ENCODE assay signal across 10 mouse cellular contexts in genomic region chr19:38478948-38479347, GRCm38 (mm10). TPM values are rescaled to one million over a fixed set of nuclear protein-coding genes. Genes with fewer than 3 reads are reported as not detected.
DNase-seq lines count a peak whose midpoint lies in the region; ATAC-seq lines count a peak whose summit lies in the region.
"Had no signal": no experiment of that assay in that cellular context is flagged by ENCODE, and none has a peak within 500 bp of the region (broad histone marks: within the 10 kb centered on the region; RNA-seq: fewer than 3 reads in every experiment).

No protein-coding gene starts in this region.

- H3K4me1 ChIP-seq in embryonic facial prominence, embryonic 11.5 days (ENCODE audit: control insufficient read depth, insufficient read depth, low read length) = no peaks in the 10 kb centered on the region
- peaks cover 55% of the 10 kb centered on the region for H3K4me1 ChIP-seq in heart, embryonic 13.5 days
- peaks cover 39% of the 10 kb centered on the region for H3K4me1 ChIP-seq in limb, embryonic 15.5 days

- no peaks in the 10 kb centered on the region for H3K9me3 ChIP-seq in embryonic facial prominence, embryonic 11.5 days (replicated peaks; ENCODE audit: control insufficient read depth, low read length)
- no peaks in the 10 kb centered on the region for H3K9me3 ChIP-seq in heart, embryonic 13.5 days
- H3K9me3 ChIP-seq in limb, embryonic 15.5 days = no peaks in the 10 kb centered on the region
- H3K9me3 ChIP-seq: embryonic facial prominence, embryonic 15.5 days had no signal

- H3K27ac ChIP-seq in embryonic facial prominence, embryonic 11.5 days (replicated peaks; ENCODE audit: low read depth, low read length) = no peak overlapping the region
- H3K27ac ChIP-seq in heart, embryonic 13.5 days (replicated peaks) = peak overlapping the region; percentile 79
- H3K27ac ChIP-seq in limb, embryonic 15.5 days = peak overlapping the region; percentile 84
- H3K27ac ChIP-seq: embryonic facial prominence, embryonic 15.5 days had no signal

- DNase-seq in kidney, adult 18-20 months = peak; percentile 6
- no peak for DNase-seq in kidney, postnatal 36 days
- peak; percentile 74 for DNase-seq in embryonic facial prominence, embryonic 11.5 days (ENCODE audit: low spot score)
- DNase-seq in retina, embryonic 14.5 days (ENCODE audit: low spot score) = peak; percentile 54
- DNase-seq in thymus, postnatal 36 days = no peak

- no peak overlapping the region for H3K4me2 ChIP-seq in embryonic facial prominence, embryonic 11.5 days (ENCODE audit: low read depth, low read length)
- peak overlapping the region; percentile 62 for H3K4me2 ChIP-seq in heart, embryonic 13.5 days
- no peak overlapping the region for H3K4me2 ChIP-seq in limb, embryonic 15.5 days
- H3K4me2 ChIP-seq: embryonic facial prominence, embryonic 15.5 days had no signal

- peak; percentile 83 for ATAC-seq in embryonic facial prominence, embryonic 11.5 days (replicated peaks; ENCODE audit: insufficient number of reproducible peaks, low FRiP score, low TSS enrichment, low read depth)
- peak; percentile 57; the same call in 1 of the 2 replicates for ATAC-seq in heart, embryonic 13.5 days (ENCODE audit: extremely low read depth, insufficient number of reproducible peaks, low FRiP score, low TSS enrichment)
- ATAC-seq in limb, embryonic 15.5 days (ENCODE audit: insufficient number of reproducible peaks, low FRiP score, low TSS enrichment, low read depth) = peak; percentile 83; the same call in 1 of the 2 replicates
- no peak for ATAC-seq in erythroblast, adult 5-6 weeks (replicated peaks; ENCODE audit: low FRiP score, poor library complexity, severe bottlenecking)

- H3K4me3 ChIP-seq in embryonic facial prominence, embryonic 11.5 days (ENCODE audit: low read depth, low read length) = no peak overlapping the region
- H3K4me3 ChIP-seq in heart, embryonic 13.5 days = peak overlapping the region; percentile 36
- no peak overlapping the region for H3K4me3 ChIP-seq in limb, embryonic 15.5 days
- H3K4me3 ChIP-seq: embryonic facial prominence, embryonic 15.5 days had no signal

- H3K9ac ChIP-seq in embryonic facial prominence, embryonic 11.5 days (replicated peaks; ENCODE audit: low read length) = no peak overlapping the region
- peak overlapping the region; percentile 42; the same call in 1 of the 2 replicates for H3K9ac ChIP-seq in heart, embryonic 13.5 days
- no peak overlapping the region for H3K9ac ChIP-seq in limb, embryonic 15.5 days
- H3K9ac ChIP-seq: embryonic facial prominence, embryonic 15.5 days had no signal

- 16% methylated on average over 7 of the region's 7 CpGs for WGBS in embryonic facial prominence, embryonic 11.5 days
- WGBS in heart, embryonic 13.5 days = 12% methylated on average over 7 of the region's 7 CpGs
- 29% methylated on average over 7 of the region's 7 CpGs for WGBS in limb, embryonic 15.5 days

- no peaks in the 10 kb centered on the region for H3K36me3 ChIP-seq in embryonic facial prominence, embryonic 11.5 days (replicated peaks; ENCODE audit: control insufficient read depth, insufficient read depth, low read depth, low read length)
- H3K36me3 ChIP-seq in heart, embryonic 13.5 days = no peaks in the 10 kb centered on the region
- no peaks in the 10 kb centered on the region for H3K36me3 ChIP-seq in limb, embryonic 15.5 days
- H3K36me3 ChIP-seq: embryonic facial prominence, embryonic 15.5 days had no signal

- H3K27me3 ChIP-seq in embryonic facial prominence, embryonic 11.5 days (ENCODE audit: control insufficient read depth, insufficient read depth, low read length) = no peaks in the 10 kb centered on the region; the same call in 1 of the 2 replicates
- 0 out of 2 replicates have a peak, but pooled peaks cover 4% of the 10 kb centered on the region for H3K27me3 ChIP-seq in heart, embryonic 13.5 days (replicated peaks)
- H3K27me3 ChIP-seq in limb, embryonic 15.5 days = peaks cover 3% of the 10 kb centered on the region; the same call in 1 of the 2 replicates

RNA-seq across cellular contexts. Expression of gene Plce1, which starts 2.0 kb away (rescaled TPM):
- 2.8 and 3.4 TPM in 2 replicates for polyA plus RNA-seq in embryonic facial prominence, embryonic 11.5 days (2014; fragmentation: Nextera tagmentation; extraction: Ambion mirVana)
- polyA plus RNA-seq in heart, embryonic 13.5 days (2015; fragmentation: Nextera tagmentation; extraction: Ambion mirVana) = 4.5 and 4.8 TPM in 2 replicates
- 8.2 and 8.5 TPM in 2 replicates for polyA plus RNA-seq in limb, embryonic 15.5 days (2015; fragmentation: Nextera tagmentation; extraction: Ambion mirVana)
- not detected in 2 replicates for total RNA-seq in erythroblast, adult 5-6 weeks (2015; ENCODE audit: low replicate concordance)
- not detected in 2 replicates for total RNA-seq in erythroblast, adult 5-6 weeks (2017; ENCODE audit: low replicate concordance)
- polyA plus RNA-seq: C2C12 had no signal

Comparison
In these comparisons a context has a peak if more than half of its experiments do, and no peak if none do; other contexts are left out.
1. DNase-seq: peak in kidney, adult 18-20 months (single experiment), embryonic facial prominence, embryonic 11.5 days (single experiment) and retina, embryonic 14.5 days (single experiment); none in kidney, postnatal 36 days (0 of 2) and thymus, postnatal 36 days (0 of 2).